Mouse (Mus musculus): ENCODE measurements around the gene Hcar2.

DNA sequence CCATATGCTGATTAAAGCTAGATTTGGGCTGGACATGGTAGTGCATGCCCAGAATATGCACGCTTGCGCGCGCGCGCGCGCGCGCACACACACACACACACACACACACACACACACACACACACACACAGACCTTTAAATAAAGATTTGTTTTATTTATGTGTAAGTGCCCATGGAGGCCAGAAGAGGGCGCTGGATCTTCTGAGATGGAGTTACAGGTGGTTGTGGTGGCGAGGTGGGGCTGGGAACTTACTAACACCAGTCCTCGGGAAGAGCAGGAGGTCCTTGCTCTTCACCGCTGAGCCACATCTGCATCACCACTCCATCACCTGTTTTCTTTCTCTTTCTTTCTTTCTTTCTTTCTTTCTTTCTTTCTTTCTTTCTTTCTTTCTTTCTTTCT, 15.5 kb upstream of the Hcar2 start:
- no peak for TF ChIP-seq CTCF (IDR thresholded peaks at IDR 0.05; ENCODE audit: borderline replicate concordance, extremely low read depth, insufficient read depth, insufficient read length)
- no peak for TF ChIP-seq POLR2A (IDR thresholded peaks at IDR 0.05; ENCODE audit: borderline replicate concordance, extremely low read depth, insufficient read depth, insufficient read length, poor library complexity, severe bottlenecking)
